Mouse (Mus musculus) T-helper 17 cell (primary cell): ENCODE measurements around the gene Oas1e.

Experiments used
- in situ Hi-C, 2 experiments: fragments of 300-600 bp; cut with MboI, MseI; formaldehyde crosslinking; loops; 1 replicate in 1 of 2; 2 replicates in 1 of 2; pipeline ENCODE4 v1.15.1; 2025; ENCODE audit warnings: high pct_unique_total_duplicates in 2 of 2

The Oas1e gene

GRCm38 (mm10) chr5:120776801-120777200 is 18.5 kb downstream of the Oas1e start:
- in situ Hi-C loops = no loop called here

- in situ Hi-C loops = no loop called here
Measured at GRCm38 (mm10) chr5:120775287-120775985, 19.9 kb downstream of the Oas1e start.

- in situ Hi-C loops = no loop called here
Measured at GRCm38 (mm10) chr5:120769396-120769795, 25.9 kb downstream of the Oas1e start.

GRCm38 (mm10) chr5:120765010-120765409 is 30.3 kb downstream of the Oas1e start:
- in situ Hi-C loops = no loop called here

DNA sequence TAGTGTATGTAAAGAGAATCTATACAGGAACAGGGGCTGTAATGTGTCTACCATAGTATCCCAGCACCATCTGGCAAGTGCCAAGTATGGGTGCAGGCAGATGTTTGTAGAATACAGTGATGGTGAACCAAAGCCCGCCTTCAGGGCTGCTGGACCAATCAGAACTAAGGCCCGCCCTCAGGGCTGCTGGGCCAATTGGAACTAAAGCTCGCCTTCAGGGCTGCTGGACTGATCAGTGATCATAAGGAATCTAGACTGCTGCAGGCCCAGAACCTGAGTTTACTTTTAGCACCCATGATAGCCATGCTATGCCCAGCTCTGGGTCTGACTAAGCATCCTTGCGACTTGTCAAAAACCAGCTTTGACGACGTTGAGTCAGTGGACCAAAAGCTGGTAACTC is 33.4 kb downstream of the Oas1e start:
- in situ Hi-C loops = no loop called here

DNA sequence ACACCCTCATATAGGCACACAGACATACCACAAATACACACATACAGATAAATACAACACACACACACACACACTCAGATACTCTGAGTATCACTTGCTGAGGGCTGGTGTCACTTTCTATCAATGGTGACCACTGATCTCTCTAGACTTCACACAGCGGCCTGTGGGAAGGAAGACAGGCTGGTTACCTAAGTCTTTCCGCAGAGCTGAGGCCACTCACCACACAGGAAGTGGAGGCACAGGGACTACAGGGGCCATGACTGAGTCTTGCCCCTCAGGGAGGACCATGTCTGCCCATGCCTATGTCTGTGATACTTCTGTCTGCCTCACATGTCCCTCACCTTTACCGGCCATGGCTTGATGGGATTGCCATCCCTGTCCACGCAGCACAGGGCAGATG is 41.1 kb downstream of the Oas1e start:
- in situ Hi-C loops = no loop called here

GRCm38 (mm10) chr5:120752786-120753185 is 42.5 kb downstream of the Oas1e start:
- in situ Hi-C loops = no loop called here

DNA sequence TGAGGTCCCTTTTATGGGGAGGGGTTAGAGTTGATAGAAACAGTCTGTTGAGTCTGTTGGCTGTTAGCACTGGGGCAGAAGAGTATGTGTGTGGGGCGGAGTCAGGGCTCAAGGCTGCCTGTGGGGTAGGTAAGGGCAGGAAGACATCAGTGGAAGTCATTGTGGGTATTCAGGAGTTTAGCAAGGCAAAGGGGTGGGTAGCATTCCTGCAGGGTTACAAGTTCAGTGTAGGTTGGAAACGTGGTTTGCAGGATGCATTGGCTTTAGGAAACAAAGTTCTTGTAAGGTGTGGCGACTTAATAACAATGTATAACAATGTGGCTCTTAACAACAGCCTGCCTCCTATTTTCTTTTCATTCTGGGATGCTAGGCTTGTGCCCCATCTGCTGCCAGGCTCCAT is 44.1 kb downstream of the Oas1e start:
- in situ Hi-C loops = no loop called here

GRCm38 (mm10) chr5:120749688-120750087 is 45.6 kb downstream of the Oas1e start, which contains the start of gene Oas2:
Oas2 (minus strand) TSS chr5:120749853.
- in situ Hi-C loops = no loop called here

- in situ Hi-C loops = no loop called here
Measured at GRCm38 (mm10) chr5:120746451-120746850, 48.9 kb downstream of the Oas1e start.

DNA sequence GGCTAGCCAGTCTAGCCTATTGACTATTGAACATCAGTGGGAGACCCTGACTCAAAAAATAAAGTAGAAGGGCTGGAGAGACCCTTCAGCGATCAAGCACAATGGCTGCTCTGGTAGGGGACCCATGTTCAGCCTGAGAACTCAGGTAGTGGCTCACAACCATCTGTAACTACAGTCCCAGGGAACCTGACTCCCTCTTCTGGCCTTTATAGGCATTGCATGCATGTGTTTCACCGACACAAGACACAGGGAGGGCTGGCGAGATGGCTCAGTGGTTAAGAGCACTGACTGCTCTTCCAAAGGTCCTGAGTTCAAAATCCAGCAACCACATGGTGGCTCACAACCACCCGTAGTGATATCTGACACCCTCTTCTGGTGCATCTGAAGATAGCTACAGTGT is 53.2 kb downstream of the Oas1e start:
- in situ Hi-C loops = no loop called here
